Mouse (Mus musculus) layer of hippocampus, adult 18-20 months (tissue): ENCODE measurements at regions not wholly inside any gene's neighbourhood (a gene's known extent, or its start where the extent isn't known, plus 50 kb on each side); places are given as distances from the start of the nearest gene placed in this dataset.
"Not testable (repeated sequence)": the region's sequence is repeated elsewhere in the genome, so short reads cannot be mapped to it uniquely, and the experiment has no call there.

ENCODE experiments used
- DNase-seq, 2 experiments: peaks; one replicate each; pipeline ENCODE4 v3.0.0; 2022; ENCODE audit warnings: low spot score in 2 of 2

DNA sequence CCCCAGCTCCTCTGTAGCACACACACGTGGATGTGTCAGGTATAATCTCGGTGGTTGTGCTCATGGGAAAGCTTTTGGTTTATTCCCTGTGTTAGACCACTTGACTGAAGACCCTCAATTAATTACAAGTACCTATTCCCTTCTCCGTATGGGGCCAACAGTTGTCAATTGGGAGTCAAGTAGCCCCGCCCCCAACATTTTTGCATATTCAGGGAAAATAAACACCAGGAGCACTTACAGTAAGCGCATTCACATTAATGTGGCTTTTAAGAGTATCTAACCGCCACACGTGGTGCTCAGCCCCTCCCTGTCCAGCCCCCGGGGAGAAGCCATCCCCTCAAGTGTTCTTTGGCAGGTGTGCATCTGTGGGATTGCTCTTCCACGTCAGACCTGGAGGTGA lies 223.9 kb downstream of the Tpra1 start:
- no peak for DNase-seq

DNA sequence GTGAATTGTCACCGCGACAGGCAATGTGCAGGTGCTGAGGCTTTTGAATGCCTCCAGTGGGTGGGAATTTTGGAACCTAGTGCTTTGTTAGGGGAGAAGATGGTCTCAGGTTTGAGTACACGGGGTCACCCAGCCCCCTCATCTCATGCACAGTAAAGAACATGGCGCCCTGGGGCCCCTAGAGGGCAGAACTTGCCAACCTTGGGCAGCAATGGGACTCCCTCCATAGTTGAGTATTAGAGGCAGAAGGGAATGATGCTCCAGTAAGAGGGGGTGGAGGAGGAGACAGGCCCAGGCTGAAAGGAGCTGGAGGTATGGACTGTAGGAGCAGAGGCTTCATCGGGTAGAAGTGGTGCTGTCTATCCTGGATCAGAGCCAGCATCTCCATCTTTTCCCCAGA lies 226.1 kb downstream of the Tpra1 start:
- DNase-seq = not testable (repeated sequence)

DNA sequence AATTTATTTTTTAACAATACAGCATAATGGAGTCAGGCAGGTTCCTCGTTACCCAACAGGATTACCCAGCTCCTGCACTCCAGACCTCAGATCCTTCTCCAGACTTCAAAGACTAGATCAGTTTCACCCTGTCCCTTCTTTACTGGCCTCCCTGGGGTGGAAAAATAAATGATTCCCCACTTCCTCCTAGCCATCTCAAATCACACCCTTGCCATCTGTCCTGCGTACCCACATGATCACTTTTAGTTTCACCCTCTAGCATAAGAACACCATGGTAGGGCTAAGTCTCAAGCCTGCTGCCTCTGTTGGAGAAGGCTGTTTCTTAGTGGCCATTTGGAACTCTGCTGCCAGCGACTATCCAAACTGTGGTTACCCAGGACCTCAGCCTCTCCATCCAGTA lies 222.0 kb downstream of the Plxna1 start:
- DNase-seq = no peak

DNA sequence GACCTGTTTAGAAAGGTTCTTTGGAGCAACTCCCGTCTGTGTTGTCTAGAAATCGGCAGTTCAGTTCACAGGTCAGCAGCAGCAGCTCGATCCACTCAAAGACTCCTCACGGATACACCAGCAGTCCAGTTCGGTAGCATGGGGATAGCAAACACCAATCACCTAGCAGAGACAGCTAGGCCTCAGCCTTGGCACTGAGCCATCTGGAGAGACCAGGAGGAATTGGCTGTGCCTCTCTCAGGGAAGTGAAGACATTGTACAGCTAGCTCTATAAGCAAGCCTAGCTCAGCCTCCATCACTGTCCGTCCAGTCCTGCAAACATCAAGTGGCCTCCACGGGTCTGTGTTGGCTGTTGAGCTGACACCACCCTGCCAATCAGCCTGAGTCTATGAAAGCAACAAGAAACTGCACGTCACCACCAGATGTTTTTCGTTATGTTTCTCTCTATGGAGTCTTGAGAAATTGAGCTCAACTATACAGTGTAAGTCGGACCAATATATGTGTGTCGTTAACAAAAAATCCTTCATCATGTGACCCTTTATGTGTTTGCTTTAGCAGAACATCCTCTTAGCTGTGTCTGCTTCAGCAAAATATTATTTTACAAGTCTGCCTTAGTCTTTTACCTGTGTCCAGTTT lies 209.3 kb downstream of the Plxna1 start:
- DNase-seq = no peak

DNA sequence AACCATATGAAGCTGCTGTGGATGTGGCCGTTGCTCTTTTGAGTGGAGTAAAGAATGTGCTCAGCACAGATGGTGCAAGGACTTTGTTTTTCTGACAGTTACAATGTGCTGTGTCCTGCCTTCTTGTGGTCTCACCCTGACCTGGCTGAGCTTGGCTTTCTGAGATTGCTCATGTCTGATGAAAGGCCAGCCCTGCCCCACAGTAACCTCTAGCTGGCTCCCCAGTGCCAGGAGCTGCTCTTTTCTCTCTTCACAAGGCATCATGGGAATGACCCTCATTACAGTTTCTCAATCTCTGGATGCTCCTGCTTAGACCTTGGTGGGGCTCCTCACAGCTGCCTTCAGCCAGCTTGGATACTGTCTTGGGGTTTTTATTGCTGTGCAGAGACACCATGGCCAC lies 204.9 kb downstream of the Plxna1 start:
- DNase-seq = no peak

DNA sequence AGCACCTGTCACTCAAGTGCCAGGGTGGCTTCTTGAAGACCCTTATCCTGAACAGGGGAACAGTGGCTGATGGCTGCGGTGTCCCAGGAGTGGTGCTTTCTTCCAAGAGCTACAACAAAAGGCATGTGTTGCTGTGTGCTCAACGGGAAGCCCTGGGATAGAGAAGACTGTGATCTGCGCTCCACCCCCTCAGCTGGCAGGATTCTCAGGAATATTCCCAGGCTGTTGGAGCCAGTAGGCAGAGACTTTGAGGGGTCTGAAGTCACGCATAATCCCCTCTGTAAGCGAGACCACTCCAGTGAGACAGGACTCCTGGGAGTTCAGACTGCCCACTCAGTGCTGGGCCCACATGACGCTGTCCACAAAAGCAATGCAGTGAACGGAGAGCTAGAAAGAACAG lies 202.4 kb downstream of the Plxna1 start:
- DNase-seq = peak in 1 of 2 experiments; percentile 27

DNA sequence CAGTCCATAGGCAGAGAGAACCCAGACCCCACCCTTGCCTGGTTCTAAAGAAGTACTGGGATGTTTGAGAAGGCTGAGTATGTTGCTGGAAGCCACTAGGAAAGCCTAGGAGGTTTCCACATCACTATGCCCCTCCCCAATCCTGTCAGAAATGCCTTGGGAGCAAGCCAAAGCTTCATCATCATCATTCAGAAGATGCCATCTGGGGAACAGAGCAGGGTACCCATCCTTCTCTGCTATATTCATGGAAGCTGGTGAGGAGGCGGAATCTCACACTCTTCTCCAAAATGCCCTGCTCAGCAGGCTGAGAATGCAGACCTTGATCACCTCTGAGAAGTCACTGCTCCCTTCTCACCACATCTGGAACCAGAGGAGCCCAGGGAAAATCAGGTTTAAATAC lies 200.7 kb downstream of the Plxna1 start:
- peak; percentile 22 to 38 for DNase-seq

DNA sequence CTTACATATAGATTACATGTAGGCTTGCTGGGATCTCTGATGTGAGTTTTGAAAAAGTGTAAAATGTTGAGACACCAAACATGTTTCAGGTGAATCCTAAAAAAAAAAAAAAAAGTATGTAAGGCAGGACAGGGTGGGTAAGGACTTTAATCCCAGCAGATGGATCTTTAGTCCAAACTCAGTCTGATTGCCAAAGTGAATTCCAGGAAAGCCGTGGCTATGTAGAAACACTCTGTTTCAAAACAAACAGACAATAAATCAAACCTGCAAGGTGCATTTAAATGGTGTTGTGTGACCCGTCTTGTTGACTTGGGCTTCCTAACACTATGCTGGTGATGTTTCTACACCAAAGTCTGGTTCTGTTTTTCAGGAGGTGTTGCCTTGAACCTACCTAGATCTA lies 192.9 kb downstream of the Plxna1 start:
- no peak for DNase-seq

DNA sequence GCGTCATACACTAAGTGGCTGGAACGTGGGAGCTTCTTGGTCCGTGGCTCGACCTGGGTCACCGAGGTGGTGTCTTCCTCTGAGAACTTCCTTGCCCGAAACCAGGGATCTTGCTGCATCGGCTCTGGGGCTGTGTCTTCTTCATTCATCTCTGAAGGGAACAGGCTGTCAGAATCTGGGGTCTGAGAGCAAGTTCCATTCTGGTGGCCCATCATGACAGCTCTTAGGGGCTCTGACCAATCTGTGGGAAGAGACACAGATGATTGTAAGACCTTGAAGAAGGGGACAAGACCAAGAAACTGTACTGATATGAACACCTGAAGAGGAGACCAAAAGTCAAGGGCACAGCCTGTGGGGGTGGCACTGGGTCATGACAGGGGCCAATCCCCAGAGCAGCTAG lies 177.5 kb downstream of the Plxna1 start:
- not testable (repeated sequence) for DNase-seq

DNA sequence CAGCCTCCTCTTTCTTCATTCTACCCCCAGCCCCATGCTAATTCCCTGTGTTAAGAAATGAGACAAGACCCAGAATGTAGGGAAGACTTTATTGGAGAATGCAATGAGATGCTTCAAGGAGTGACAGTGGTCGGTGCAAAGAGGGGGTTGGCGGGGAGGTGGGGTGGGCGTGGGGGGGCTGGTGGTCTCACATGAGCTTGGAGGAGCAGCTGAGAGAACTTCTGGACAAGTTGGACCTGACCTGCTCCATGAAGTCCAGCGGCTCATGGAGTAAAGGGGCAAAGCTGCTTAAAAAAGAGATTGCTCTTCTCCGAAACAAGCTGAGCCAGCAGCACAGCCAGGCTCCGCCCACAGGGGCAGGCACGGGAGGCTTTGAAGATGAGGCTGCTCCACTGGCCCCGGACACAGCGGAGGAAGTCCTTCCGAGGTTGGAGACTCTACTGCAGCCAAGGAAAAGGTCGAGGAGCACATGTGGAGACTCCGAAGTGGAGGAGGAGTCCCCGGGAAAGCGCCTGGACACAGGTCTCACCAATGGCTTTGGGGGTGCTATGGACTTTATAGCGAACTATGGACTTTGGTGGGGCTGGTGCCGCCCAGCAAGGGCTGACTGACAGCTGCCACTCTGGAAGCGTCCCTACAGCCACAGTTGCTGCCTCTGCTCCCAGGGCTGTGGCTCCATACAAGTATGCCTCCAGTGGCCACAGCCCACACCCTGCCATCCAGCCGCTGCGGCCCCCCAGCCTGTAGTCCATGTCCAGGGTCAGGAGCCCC lies 161.7 kb downstream of the Plxna1 start:
- DNase-seq = not testable (repeated sequence)

DNA sequence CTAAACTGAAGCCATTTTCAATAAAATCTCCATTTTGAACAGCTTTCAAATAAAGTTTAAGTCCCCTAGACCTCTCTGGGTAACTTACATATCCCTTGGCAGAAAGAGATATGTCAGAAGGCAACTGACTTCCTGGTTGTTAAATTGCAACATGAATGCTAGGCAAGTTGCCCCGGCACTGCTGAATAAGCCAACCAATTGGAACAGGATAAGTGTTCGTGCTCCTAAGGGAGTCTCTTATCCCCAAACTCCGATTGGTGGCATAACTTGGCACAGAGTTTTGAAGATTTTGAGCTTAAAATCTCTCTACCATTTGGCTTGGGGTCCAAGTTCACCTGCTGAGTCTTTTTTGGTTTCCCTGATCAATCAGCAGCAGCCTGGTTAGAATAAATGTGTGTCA lies 147.4 kb downstream of the Plxna1 start:
- no peak for DNase-seq

DNA sequence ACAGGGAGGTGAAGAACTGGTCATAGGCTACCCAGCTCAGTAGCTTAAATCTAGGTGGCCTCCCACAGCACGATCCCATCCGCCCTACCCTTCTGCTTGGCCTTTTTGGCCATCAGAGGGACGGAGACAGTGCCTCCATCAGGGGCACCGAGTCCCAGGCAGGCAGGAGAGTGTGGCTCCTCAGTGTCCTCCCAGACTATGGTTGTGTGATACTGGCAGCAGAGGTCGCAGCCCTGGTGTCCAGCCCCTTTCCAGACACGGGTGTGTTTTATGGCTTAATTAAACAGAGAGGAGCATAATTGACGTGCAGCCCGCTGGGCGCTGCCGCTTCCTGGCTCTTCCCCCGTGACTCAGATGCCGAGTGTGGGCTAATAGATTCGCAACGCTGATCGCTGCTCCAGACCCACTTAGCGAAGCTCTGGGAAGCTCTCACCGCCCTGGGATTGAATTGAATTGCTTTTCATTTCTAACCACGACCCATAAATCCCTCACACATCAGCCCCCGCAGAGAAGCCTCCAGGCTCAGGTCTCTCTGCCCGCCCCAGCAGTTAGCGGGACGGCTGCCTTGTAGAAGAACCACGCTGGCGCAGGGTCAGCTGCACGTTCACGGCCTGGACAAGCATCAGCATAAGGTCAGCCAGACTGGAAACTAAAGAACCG lies 126.9 kb downstream of the Plxna1 start:
- peak; percentile 51 to 52 for DNase-seq

DNA sequence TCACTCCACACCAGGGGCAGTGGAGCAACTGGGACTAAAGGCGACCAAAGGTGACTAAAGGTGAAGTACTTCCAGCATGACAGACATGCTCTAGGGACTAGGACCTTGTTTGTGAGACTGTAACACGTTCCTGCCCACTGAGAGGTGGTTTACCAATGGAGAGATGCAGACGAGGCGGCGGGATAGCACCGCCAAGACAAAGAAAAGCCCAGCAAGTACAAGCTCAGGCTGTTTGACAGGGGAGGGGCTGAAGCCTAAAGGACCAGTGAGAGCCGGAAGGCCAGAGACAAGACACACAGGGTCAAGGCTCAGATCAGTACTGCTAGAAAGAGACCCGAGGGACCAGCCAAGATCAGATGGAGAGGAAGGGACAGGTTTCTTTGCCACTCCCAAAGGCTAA lies 126.2 kb downstream of the Plxna1 start:
- no peak for DNase-seq

DNA sequence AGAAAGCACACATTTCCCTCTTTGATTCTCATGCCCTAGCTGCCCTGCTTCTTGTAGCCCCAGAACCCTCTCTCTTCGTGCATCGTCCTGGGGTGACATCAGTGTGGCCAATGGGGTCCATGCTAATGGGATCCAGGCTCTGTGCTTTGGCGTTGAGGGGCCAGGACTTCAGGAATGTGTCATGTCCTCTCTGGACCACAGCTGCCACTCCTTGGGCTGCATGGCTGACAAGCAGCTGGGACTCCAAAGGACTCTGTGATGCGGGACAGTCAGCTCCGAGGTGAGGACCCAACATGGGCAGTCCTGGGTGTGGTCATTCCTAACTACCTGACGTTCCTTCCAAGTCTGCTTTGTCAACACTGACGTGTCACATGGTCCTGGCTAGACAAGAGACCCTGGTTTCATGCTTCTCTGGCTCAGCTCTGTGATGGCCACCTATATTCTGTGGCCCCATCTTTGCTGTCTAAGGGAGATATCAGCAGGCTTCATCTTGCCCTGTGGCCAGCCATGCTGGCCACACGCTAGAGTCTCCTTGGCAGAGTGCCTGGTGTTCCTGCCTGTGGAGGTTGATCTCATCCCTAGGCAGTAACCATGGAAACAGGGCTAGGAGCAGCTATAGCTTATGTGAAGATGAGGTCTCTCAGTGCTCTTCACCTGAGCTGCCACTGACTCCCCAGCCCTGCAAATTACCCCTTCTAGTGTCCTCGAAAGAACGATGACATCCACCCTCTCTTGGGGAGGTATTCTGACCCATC lies 125.4 kb downstream of the Plxna1 start:
- DNase-seq = peak in 1 of 2 experiments; percentile 46

DNA sequence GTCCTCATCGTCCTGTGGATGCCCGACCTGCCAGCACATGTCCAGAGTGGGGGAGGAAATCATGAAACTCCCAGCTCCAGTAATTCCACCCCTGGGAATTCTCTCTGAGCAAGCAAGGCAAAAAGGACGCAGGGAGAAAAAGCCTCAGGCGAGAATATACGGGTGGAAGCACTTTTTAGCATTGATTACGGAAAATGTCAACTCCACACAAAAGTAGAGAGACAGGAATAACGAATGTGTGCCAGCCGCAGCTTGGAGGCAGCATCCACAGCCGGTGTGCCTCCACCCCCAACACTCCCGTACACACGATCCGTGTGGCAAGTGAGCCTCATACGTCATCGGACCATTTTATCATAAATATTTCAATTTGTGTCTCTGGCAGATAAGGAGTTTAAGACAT lies 123.5 kb downstream of the Plxna1 start:
- peak; percentile 58 to 74 for DNase-seq

DNA sequence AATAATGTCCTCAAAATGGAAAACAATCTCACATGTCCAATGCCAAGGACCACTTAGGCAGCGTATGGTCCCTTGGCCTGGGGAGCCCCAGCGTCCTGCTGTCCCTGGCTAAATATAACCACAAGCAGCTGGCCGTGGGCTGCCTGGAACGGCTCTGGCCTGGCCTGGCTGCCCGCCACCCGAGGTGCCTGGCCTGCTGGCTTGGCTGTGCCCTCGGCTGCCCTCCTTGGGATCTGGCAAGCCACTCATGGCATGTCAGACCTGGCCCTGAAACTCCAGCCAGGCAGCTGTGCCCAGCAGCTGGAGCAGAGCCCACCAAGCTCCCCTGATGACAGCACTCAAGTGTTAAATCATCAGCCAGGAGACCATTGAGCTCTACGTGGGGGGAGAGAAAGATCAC lies 122.9 kb downstream of the Plxna1 start:
- no peak for DNase-seq

DNA sequence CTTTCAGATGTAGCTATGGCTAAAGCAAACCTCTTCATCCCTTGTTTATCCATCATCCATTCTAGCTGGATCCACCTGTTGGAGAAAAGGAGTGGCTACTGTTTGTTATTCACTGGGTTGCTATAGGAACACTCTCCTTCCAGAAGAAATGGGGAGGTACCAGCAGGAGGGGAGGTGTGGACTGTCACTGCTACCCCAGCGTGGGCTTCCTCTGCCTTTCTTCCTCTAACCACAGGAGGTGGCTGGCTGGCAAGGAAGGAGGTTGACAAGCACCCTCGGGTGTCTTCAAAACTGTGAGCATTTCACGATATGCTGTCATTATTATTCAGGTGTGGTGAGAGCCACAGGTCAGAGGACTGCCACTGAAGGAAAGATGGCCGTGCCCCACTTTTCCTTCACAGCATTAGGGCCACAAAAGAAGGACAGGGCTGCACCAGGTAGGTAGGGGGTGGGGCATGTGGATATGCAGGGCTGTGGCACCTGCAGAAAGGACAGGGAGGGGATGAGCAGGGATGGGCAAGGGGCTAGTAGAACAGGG lies 122.2 kb downstream of the Plxna1 start:
- no peak for DNase-seq

DNA sequence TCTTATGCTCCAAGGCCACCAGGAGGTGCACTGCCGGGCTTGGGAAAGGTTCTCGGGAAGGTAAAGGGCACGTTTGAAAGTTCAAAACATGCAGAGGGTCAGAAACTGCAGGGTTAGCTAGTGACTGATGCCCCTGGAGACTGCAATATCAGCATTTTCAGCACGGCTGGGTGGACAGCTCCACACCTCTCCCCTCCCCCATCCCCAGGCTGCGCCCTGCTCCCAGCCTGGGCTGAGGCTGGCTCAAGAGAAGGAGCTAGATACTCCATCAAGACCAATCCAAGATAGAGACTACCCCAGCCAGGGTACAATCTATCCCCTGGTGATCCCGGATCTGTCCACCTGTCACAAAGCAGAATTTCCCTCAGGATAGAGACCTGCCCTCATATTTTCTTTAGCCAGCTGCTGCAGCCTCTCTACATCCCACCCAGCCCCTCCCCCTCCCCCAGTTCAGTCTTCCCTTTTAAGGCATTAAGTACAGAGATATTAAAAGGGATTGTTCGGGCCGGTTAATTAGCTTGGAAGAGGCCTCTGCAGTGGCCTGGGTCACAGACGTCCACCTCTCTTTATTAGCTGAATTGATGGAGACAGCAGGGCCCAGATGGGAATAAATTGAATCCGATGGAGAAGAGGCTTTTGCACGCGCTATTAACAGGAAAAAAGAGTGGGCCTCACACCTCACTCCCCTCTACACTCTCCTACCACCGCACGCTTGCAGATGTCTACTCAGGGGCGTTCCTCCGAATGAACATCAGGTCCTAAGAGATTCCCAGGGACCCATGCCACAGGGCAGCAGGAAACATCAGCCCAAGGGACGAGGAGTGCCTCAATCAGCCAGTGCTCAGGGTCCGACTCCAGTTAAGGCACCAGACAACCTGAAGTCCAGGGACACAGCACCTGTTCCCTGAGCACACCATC lies 119.8 kb downstream of the Plxna1 start:
- no peak for DNase-seq

DNA sequence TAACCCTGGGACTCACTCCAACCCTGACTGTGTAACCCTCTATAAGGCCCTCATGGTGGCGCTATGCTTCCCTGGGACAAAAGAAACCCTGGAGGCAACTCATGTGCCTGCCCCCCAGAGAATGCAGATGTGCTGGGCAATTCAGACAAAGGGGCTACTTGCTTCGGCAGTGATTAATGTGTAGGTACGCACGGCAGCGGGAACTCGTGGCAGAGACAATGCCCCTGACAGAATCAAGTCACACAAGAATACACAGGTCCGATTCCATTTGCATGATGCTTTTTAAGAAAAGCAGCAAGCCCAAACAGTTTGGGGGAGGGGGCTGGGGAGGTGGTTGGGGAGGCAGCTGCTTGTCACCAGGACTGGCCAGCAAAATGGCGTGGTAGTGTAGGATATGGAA lies 116.9 kb downstream of the Plxna1 start:
- DNase-seq = no peak

DNA sequence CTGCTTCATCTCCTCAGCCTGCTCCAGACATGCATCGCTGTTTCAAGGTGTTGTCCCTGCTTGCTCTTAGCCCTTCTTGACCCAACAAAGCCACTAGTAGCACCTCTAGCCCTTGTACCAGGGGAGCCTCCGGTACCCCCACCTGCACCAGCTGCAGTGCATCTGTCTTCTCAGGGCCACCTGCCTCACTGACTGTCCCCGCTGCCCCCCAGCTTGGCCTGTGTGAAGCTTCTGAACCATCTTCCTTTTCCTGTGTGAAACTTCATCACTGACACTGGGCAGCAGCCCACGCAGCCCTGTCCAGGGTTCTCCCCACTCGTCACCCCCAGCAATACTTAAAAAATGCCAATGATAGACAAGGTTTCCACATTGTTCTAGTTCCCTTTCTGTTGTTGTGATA lies 116.2 kb downstream of the Plxna1 start:
- no peak for DNase-seq
